Mouse (Mus musculus) kidney, postnatal 0 days (tissue): ENCODE results near the gene Fam25c. TPM values are rescaled to one million over a fixed set of nuclear protein-coding genes. Genes with fewer than 3 reads are reported as not detected.
"Not testable (repeated sequence)": the region's sequence is repeated elsewhere in the genome, so short reads cannot be mapped to it uniquely, and the experiment has no call there.

Experiments
- ATAC-seq: fragments of 200-750 bp; cut with Nextera tagmentation; replicated peaks from 2 replicates; pipeline ENCODE4 v1.8.0; 2017; ENCODE audit warnings: low read depth, moderate number of reproducible peaks, moderate TSS enrichment, moderate library complexity; ENCODE audit not compliant: low FRiP score
- DNase-seq: peaks from one replicate; pipeline ENCODE4 v3.0.0-alpha.2; 2016; ENCODE audit warnings: low spot score
- H3K27ac ChIP-seq: fragments of 300-500 bp; sonication (generic); 2 replicates; pipeline ENCODE4 v1.5.1; 2014; ENCODE audit warnings: mild to moderate bottlenecking
- H3K27me3 ChIP-seq: fragments of 300-500 bp; sonication (generic); 2 replicates; pipeline ENCODE4 v1.6.1; 2014; ENCODE audit warnings: low read length, mixed read lengths; ENCODE audit not compliant: insufficient read depth
- H3K36me3 ChIP-seq: fragments of 300-500 bp; sonication (generic); 2 replicates; pipeline ENCODE4 v1.6.1; 2014; ENCODE audit warnings: low read length, mixed read lengths; ENCODE audit not compliant: insufficient read depth
- H3K4me1 ChIP-seq: fragments of 300-500 bp; sonication (generic); replicated peaks from 2 replicates; pipeline ENCODE4 v1.6.1; 2014; ENCODE audit warnings: antibody characterized with exemption, low read length, mixed read lengths; ENCODE audit not compliant: insufficient read depth
- H3K4me2 ChIP-seq: fragments of 300-500 bp; sonication (generic); 2 replicates; pipeline ENCODE4 v1.6.1; 2014; ENCODE audit warnings: mild to moderate bottlenecking, low read length, moderate library complexity, mixed read lengths
- H3K4me3 ChIP-seq: fragments of 300-500 bp; sonication (generic); replicated peaks from 2 replicates; pipeline ENCODE4 v1.5.1; 2014; ENCODE audit warnings: low read depth, low read length
- H3K9ac ChIP-seq: fragments of 300-500 bp; sonication (generic); 2 replicates; pipeline ENCODE4 v1.6.1; 2014; ENCODE audit warnings: low read depth, low read length
- H3K9me3 ChIP-seq: fragments of 300-500 bp; sonication (generic); replicated peaks from 2 replicates; pipeline ENCODE4 v1.6.1; 2016; ENCODE audit warnings: low read length, inconsistent platforms, mixed read lengths
- CTCF ChIP-seq: IDR thresholded peaks from 2 replicates; pipeline ENCODE4 v1.5.1; 2016; ENCODE audit warnings: antibody characterized with exemption, low read depth, mild to moderate bottlenecking, moderate library complexity
- WGBS: fragments of 180-500 bp; shearing (Covaris S2); extraction: QIAGEN DNeasy Blood & Tissue Kit; methylation state at CpG from one replicate; pipeline ENCODE4 v1.1.7; 2014; 5-methylcytosine and 5-hydroxymethylcytosine counted together
- polyA plus RNA-seq: library from polyadenylated mRNA; unstranded; fragments of >200 nt; fragmentation: Nextera tagmentation; extraction: Ambion mirVana; gene quantifications from 2 replicates; pipeline ENCODE4 v1.2.1, GENCODE M21; 2015

Fam25c gene
- polyA plus RNA-seq, 1 experiment from 2014 or later: 15.2 TPM

DNA sequence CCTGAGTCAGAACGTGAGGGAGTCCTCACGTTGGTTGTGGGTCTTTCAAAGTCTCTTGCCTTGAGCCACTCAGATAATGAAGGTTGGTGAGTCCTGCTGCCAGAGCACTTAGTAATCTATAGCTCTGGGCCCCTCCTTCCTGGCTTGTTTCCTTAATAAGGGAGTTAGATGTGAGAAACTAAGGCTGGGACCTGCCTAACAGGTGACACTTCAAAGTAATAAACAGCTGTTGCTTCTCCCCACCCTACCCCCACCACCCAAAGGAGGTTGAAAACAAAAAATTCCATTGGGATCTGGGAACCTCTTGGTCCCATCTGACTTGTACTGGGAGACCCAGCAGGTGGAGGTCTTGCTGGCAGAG is 9.9 kb upstream of the Fam25c start:
- H3K36me3 ChIP-seq: no peaks in the 10 kb centered on the region
- DNase-seq (no peak), ATAC-seq (no peak)
- no peaks in the 10 kb centered on the region for H3K27me3 ChIP-seq
- H3K4me1 ChIP-seq: no peaks in the 10 kb centered on the region
- H3K4me3 ChIP-seq: no peak overlapping the region
- no peak overlapping the region for H3K27ac ChIP-seq
- H3K9me3 ChIP-seq: no peaks in the 10 kb centered on the region
- 88% methylated on average over 2 of the region's 2 CpGs for WGBS
- TF ChIP-seq CTCF: no peak
- no peak overlapping the region for H3K9ac ChIP-seq
- H3K4me2 ChIP-seq: no peak overlapping the region

DNA sequence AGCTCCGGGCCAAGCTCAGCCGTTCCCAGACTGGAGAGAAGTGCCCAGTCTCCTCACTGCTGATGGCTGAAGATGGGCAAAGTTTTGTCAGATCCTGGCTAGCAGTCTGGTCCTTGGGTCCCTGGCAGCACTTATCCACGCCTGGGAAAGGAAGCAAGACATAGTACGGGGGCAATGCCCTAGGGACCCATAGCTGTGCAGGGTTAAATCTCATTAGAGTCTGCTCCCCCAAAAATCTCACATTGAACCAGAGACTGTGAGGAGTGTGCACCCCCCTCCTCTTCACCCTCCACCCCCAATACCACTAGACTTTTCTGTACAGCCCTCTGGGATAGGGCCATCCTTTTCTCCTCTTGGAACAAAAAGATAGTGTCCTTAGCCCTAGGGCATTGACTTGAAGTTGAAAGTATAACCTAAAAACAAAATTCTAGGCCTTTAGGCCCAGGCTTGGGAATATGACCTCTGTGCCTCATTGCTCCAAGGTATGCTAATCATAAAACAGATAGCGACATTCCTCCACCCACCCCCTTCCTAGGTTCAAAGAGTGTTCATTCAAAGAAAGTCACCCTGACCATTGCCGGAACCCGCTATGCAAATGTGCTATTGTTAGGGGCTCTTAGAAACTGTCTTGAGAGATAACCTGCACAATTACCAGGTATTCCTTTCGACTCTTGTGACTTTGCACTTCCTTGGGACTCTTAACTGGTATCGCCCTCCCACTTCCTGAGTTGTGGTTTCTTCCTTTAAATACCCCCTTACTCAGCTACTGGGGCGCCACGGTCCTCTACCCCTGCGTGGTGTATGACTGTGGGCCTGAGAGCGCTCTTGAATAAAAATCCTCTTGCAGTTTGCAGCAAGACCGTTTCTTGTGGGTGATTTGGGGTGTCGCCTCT is 9.3 kb upstream of the Fam25c start:
- 78% methylated on average over 15 of the region's 15 CpGs for WGBS
- H3K9ac ChIP-seq, H3K36me3 ChIP-seq, H3K4me1 ChIP-seq, H3K4me3 ChIP-seq, H3K9me3 ChIP-seq, DNase-seq, H3K27me3 ChIP-seq, ATAC-seq, H3K27ac ChIP-seq: not testable (repeated sequence)
- peak overlapping the region; percentile 85 for H3K4me2 ChIP-seq

GRCm38 (mm10) chr14:34363490-34364253 is 8.4 kb upstream of the Fam25c start:
- Histone ChIP-seq H3K36me3 (no peaks in the 10 kb centered on the region), H3K4me1 (no peaks in the 10 kb centered on the region), H3K27ac (no peak overlapping the region), H3K27me3 (no peaks in the 10 kb centered on the region), H3K4me3 (peak overlapping the region; percentile 39), H3K4me2 (peak overlapping the region; percentile 85), H3K9ac (peak overlapping the region; percentile 31), H3K9me3 (no peaks in the 10 kb centered on the region)
- peak; percentile 56 for TF ChIP-seq CTCF
- ATAC-seq (peak; percentile 81), DNase-seq (peak; percentile 81)
- 2% methylated on average over 32 of the region's 32 CpGs for WGBS

- Histone ChIP-seq H3K36me3 (no peaks in the 10 kb centered on the region), H3K4me1 (no peaks in the 10 kb centered on the region), H3K9me3 (no peaks in the 10 kb centered on the region), H3K9ac (peak overlapping the region; percentile 31; the same call in 1 of the 2 replicates), H3K4me2 (peak overlapping the region; percentile 85), H3K4me3 (peak overlapping the region; percentile 39), H3K27me3 (no peaks in the 10 kb centered on the region), H3K27ac (no peak overlapping the region)
- ATAC-seq (peak; percentile 79), DNase-seq (peak; percentile 84)
- peak; percentile 82 for TF ChIP-seq CTCF
- 35% methylated on average over 18 of the region's 18 CpGs for WGBS
Measured at GRCm38 (mm10) chr14:34362726-34363445, 7.7 kb upstream of the Fam25c start.

GRCm38 (mm10) chr14:34362135-34362534 is 6.9 kb upstream of the Fam25c start:
- 54% methylated on average over 4 of the region's 4 CpGs for WGBS
- H3K27ac ChIP-seq: no peak overlapping the region
- no peak for TF ChIP-seq CTCF

DNA sequence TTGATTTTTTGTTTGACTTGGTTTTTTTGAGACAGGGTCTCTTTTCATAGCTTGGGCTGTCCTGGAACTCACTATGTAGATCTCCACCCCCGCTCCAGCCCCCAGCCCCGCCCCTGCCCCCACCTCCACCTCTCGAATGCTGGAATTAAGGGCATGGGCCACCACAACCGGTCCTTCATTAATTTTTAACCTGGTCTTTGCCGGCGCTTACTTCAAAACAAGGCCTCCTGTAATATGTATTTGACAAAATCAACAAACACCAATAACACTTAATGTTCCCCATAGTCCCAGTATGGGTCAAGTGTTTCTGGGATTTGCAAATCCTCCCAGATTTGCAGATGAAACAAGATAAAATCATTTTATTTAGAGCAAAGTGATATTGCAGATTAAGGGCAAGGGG is 5.0 kb upstream of the Fam25c start:
- DNase-seq: no peak
- 41% methylated on average over 6 of the region's 6 CpGs for WGBS
- H3K27me3 ChIP-seq: no peaks in the 10 kb centered on the region

More at GRCm38 (mm10) chr14:34362135-34362534, 6.9 kb upstream of the Fam25c start:
- Histone ChIP-seq H3K4me2 (no peak overlapping the region), H3K36me3 (no peaks in the 10 kb centered on the region), H3K4me1 (no peaks in the 10 kb centered on the region), H3K9me3 (no peaks in the 10 kb centered on the region), H3K27me3 (no peaks in the 10 kb centered on the region), H3K4me3 (no peak overlapping the region), H3K9ac (no peak overlapping the region)
- DNase-seq: no peak
- ATAC-seq: no peak

More for the DNA sequence above, 5.0 kb upstream of the Fam25c start:
- H3K9me3 ChIP-seq: no peaks in the 10 kb centered on the region
- H3K4me1 ChIP-seq: no peaks in the 10 kb centered on the region
- no peak overlapping the region for H3K4me3 ChIP-seq
- no peak overlapping the region for H3K4me2 ChIP-seq
- TF ChIP-seq CTCF: no peak
- H3K27ac ChIP-seq: no peak overlapping the region
- no peaks in the 10 kb centered on the region for H3K36me3 ChIP-seq
- ATAC-seq: no peak
- no peak overlapping the region for H3K9ac ChIP-seq
